Mouse (Mus musculus) megakaryocyte progenitor cell, adult 5-6 weeks (primary cell): ENCODE results near the gene Nckap5. TPM values are rescaled to one million over a fixed set of nuclear protein-coding genes. Genes with fewer than 3 reads are reported as not detected.

Experiments
- ATAC-seq: replicated peaks from 2 replicates; pipeline ENCODE4 v1.8.0; 2016; ENCODE audit warnings: mild to moderate bottlenecking, moderate TSS enrichment, inconsistent platforms; ENCODE audit not compliant: poor library complexity
- total RNA-seq, 2 experiments: library from RNA; stranded (forward) in 1 of 2; stranded (reverse) in 1 of 2; fragments of 157-497, 149-512 nt in 1 of 2; fragments of 200-1000 nt in 1 of 2; gene quantifications; 2 replicates each; pipeline versions ENCODE4 v1.2.3 to v1.2.4; 2015 to 2017

Gene Nckap5
- total RNA-seq, 2 experiments from 2014 or later, result 0.08 TPM; not detected in 1

DNA sequence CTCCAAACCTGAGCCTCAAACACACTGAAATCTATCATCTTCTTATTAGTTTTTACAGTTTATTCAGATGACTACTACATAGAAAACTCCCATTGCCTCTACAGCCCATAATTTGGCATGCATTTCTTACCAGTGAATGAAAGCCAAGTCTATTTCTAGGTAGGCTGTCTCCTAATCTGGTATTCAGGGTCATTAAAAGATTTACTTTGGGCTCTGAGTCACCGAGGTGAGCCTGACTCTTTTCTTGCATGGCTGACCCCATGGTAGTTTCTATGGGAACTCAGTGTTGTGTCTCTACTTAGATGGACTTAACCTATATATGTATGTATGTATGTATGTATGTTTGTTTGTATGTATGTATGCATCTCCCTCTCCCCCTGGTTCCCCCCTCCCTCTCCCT lies 63.6 kb downstream of the Nckap5 start:
- no peak for ATAC-seq

DNA sequence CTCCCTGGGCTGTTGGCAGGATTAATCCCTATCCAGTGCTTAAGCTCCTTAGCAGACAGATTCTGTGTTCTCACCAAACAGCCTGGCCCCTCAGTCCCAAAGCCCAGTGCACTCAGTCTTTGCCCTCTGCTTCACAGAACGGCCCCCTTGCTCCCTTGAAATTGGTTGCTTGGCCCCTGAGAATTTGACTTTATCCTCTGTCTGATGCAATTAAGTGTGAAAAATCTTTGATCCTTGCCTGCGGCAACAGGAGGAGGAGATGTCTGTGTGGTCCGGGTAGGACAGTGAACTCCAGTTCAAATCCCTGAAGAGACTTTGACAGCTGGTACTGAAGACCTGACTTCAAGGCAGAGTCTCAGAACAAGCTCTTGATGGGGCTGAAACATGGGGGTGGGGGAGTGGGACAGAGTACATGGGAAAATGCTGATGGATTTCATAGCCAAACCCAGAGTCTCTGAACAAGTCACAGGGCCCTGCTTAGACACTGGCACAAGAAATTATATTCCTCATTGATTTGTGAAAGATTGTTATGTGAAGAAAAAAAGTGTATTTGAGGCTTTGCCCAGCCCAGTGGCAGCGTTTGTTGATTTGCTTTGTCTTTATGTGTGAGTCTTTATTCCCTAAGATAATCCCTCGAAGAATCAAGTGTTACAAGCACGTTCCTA lies 65.0 kb downstream of the Nckap5 start:
- no peak for ATAC-seq

DNA sequence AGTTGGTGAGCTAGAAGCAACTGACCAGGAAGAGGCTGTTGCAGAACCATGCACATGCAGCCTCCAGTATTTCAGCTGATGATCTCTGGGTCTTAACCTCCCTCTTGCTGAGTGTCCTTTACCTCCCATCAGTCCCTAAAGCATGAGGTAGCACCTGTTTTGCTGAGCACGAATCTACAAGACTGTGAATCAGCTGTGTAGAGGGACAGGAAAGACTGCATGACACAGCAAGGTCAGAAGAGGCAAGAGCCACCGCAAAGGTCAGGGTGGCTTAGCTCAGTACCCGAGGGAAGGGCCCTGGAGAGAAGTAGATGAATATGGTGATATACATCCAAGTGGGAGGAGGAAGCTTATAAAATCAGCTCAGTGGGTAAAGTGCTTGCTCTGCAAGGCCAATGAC lies 66.4 kb downstream of the Nckap5 start:
- ATAC-seq, result no peak

DNA sequence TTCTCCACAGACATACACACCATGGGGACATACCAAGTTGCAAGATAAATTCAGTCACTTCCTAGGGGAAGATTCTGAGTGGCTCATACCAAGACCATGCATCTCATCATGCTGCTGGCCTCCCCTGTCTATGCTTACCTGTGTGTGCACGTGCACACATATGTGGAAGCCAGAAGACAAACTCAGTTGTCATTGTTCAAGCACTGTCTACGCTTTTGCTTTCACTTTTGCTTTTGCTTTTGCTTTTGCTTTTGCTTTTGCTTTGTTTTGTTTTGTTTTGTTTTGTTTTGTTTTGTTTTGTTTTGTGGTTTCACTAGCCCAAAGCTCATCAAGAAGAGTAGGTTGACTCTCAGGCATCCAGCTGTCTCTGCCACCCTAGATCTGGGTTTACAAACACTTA lies 67.4 kb downstream of the Nckap5 start:
- ATAC-seq, result no peak

DNA sequence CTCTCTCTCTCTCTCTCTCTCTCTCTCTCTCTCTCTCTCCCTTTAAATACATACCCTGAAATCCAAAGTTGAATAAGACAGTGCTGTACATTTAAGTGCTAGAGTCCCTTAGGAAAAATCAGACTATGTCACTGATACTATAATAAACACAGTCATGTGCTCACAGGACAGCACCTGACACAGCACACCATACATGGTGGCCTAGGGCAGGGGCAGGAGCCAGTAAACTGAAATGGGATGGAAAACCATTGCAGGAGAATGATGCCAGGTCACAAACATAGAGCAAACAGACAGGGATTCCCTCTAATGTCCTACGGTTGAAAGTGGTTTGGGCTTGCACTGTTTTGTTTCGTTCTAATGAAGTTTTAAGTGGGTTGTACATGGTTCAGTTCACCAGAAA lies 70.2 kb downstream of the Nckap5 start:
- no peak for ATAC-seq

DNA sequence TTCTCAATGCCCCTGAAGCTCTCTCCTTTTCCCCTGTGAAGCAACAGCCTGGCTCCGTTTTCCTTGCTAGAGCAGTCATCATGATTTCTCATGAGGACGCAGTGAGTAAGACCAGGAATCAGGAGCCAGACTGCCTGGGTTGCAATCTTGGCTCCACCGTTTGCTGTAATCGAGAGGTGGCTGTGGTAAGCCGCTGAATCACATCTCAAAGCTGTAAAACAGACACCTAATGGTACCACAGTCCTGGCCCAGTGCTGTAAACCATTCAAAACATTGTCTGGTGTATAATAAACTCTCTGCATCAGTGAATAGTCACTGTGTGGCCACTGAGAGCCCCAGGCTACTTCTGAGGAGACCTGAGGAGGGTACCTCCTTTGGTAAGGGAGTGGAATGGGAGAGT lies 74.9 kb downstream of the Nckap5 start:
- ATAC-seq, result no peak

DNA sequence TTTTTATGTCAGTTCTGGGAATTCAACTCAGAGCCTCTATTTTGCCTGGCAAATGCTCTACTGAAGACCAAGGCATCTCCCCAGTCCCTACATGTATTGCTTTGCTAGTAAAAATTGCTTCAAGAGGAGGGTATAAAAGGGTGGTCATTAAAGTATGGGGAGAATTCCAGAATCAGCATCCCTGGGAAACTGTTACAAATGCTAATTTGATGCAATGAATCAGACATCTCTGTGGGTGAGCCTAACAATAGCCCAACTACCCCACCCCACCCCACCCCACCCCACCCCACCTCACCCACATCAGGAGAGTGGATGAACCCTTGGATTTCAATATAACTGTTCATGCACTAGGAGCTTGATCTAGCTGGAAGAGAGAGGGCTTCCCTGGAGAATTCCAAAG lies 77.0 kb downstream of the Nckap5 start:
- ATAC-seq, result no peak

DNA sequence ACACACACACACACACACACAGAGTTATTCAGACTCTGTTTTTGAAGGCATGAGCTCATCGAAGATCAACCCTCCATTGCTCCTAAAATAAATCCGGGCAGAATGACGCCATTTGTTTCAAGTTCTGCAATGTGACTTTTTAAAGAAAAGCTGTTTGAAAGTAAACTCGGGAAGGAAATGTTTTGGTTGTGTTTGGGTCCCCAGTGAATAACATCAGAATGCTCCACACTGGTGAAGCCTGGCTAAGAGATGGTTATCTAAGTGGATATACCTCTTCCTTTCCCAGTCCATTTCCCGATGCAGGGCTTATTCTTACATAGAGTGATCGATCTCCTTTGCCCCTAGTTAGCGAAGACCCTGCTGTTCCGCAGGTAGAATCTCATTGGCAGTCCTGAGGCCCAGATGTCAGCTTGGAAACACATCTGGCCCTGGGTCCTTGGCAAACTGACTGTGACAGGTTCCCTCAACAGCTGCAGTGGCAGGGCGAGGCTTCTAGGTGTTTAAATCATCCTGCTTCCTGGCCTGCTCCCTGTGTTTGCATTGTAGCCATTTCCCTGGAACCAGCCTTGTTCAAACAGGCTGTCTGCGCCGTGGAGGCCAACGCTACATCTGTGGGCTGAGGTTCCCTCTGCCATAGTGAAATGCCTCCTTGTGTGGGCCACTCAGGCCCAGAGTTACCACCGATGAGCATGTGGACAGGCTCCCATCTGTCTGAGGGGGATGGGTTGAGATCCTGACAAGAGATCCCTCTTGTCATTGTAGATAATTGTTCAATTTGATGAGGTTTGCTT lies 78.2 kb downstream of the Nckap5 start:
- ATAC-seq, result no peak

DNA sequence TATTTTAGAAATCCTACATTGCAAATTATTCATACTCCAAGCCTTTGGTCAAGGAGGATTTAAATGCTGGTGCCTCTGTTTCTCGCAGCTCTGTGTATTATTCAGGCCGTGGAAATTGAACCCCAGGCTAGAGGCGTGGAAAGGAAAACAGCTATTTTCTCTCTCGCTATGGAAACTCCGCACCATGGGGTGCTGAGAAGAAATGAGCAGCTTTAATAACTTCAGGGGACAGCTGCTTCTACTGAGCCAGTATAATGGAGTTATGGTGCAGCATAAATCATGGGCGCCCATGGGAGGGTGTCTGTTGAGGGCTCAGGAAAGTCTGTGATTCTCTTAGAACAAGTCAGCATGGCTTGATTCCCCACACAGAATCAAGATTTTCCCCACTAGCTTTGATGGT lies 79.5 kb downstream of the Nckap5 start:
- no peak for ATAC-seq

DNA sequence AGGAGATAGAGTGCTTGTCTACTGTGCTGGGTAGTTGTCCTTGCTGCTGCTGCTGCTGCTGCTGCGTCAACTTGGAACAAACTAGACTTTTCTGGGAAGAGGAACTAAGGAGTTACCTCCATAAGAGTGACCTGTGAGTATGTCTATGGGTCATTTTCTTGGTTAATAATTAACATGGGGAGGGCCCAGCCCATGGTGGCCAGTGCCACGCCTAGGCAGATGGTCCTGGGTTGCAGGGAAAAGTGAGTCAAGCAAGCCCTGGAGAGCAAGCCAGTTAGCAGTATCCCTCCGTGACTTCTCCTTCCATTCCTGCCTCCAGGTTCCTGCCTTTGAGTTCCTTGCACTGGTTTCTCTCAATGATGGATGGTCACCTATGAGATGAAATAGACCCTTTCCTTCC lies 80.4 kb downstream of the Nckap5 start:
- no peak for ATAC-seq

DNA sequence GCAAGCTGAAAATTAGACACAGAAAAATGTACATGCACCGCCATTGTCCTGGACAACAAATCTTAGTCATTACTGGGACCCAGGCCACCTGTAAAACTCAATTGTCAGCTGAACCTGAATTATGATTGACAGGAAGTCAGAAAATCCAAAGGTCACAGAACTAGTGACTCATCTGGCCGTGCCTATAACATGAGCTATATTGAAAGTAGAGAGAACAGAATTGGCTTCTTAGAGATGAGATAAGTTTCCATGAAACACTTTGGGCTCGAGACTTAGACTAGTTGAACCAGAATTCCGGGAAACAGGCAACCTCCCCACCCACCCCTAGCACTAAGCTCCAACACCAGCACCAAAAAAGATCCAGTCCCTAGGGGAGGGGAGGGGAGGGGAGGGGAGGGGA lies 82.7 kb downstream of the Nckap5 start:
- ATAC-seq, result no peak

DNA sequence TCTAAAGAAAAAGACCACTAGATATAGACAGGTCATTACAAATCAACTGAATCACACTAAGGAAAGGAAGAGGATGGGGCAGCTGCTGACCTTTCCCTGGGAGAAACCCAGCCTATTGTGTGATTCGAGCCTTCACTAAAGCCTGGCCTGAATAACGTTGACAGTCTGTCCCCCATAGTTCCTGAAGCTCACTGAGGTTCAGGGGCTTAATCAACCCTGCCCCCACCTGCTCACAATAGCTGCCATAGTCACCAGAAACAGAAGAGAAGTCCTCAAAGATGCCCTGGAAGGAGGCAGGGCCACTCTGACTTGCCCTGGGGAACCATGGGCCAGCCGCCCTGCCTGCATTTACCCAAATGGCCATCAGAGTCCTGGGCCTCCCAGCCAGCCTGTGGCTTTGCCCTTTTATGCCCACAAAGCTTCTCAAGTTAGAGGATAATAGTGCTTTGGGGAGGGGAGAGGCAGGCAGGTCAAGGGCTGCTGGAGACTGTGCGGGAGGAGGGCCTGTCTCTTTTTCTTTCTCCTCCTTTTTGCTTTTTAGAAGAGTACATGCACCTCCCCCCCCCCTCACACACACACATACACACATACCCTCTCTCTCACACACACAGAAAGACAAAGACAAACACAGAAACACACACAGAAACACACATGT lies 85.0 kb downstream of the Nckap5 start:
- no peak for ATAC-seq

DNA sequence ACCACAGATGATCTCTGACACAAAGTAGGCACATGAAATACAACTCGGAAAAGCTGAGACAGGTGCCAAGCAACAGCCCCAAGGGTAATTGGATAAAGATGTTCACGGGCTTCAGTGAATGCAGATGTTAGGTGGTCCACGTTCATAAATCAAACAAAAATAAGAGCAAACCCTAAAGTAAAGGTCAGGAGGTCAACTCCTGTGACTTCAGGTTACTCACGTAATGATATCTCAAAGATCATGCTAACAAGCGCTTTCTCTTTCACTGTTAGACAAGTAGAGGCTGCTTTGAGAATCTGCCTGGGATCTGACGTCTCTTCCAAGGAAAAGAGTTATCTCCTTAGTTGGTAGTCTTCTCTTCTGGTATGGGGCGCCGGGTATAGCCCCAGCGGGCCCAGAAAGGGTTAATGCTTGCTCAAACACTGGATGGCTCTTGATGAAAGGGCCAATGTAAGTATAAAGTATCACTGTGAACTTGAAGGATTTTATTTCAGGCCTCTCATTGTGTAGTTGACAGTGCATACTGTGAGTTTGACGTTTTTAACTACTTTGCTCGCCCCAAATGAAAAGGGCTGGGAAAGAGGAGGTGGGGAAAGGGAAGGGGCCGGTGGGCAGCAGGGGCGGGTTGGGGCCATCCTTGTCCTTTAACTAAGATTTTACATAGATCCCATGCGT lies 85.8 kb downstream of the Nckap5 start:
- ATAC-seq, result no peak

DNA sequence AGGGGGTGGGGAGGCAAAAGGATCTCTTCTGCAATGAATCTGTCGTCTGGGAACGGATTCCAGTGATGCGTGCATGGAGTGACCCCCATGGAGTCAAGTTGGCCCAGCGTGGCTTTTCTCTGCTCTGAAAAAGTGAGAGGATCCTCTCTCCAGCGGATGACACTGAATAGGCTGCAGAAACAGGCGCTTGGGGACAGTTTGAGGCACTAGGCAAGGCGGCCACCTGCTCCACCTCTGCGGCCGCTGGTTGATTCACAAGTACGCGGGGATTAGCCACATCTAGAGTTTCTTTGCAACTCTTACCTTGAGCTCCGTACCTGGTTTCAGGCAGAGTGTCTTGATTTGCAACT lies 92.3 kb downstream of the Nckap5 start:
- 0 out of 2 replicates have a peak, but pooled peaks have one; percentile 34 for ATAC-seq

DNA sequence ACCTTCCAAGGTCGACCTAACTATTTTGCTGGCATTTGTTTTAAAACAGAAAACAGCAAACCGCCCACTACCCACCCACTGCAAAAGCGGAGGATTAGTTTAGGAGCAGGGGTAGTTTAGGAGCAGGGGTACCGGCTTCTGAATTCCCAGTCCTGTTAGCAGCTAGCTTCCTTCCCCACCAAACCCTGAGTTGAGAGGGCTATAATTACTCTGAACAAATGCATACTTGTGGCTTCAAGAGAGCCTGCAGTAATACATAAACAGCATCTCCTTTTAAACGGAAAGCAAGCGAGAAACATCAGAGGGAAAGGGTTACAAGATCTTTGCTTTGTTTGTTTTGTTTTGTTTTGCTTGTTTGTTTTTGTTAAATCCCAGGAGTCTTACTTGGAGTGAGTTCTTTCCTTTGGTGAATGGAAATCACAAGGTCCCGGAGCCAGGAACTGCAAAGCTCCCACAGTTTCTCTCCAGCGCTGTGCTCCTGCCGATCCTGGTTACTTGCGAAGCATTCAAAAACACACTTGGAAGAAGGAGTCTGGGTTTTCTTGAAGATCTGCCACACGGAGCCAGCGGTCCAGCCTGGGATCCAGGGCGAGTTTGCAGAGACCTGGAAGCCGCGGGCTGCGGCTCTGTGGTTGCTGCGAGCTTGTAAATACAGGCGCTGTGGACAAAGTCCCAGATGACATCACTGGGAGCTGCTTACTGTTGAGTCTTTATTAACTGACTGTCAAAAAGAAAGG lies 92.9 kb downstream of the Nckap5 start:
- ATAC-seq, result peak; percentile 57

DNA sequence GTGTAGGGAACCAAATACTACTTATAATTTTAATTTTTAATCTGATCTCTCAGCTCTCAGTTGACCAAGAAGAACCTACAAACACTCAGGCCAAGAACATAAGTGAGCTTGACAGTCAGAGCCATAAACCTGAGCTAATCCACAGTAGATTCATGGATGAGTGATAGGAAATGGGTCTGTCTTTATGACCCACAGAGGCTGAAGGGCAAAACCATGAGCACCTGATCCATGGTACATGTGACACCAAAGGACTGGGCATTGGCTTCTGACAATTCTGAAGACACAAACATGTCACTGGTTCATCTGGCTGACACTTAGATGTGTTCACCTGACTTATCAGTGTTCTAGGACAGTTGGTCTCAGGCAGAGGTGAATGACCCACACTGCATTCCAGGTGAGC lies 98.9 kb downstream of the Nckap5 start:
- no peak for ATAC-seq

DNA sequence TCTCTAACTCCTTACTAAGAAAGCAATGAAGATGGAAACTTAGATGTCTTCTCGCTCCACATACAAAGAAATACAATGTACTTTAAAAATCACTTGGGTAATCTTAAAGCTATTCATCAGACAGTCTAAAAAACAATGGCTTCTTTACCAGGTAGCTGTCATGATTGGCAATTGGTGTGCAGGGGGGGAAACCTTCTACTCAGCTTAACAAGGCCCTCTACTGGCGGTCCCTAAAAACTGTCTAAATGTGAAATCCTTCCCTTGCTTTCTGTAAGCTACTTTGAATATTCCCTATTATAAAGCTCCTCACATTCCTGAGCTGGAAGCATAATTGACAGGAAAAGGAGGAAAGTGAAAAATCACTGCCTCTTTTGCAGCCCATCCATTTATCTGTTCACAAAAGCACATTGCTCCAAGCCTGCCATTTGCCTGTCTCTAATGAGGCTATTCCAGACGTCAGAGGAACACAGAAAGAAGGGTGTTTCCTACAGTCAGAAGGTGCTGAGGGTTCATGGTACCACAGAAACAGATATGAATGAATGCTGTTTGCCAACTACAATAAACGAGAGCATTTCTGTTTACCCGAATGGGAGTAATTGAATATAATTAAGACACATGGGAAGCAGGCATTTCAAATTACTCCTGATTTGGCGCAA lies 104.1 kb downstream of the Nckap5 start:
- ATAC-seq, result no peak

DNA sequence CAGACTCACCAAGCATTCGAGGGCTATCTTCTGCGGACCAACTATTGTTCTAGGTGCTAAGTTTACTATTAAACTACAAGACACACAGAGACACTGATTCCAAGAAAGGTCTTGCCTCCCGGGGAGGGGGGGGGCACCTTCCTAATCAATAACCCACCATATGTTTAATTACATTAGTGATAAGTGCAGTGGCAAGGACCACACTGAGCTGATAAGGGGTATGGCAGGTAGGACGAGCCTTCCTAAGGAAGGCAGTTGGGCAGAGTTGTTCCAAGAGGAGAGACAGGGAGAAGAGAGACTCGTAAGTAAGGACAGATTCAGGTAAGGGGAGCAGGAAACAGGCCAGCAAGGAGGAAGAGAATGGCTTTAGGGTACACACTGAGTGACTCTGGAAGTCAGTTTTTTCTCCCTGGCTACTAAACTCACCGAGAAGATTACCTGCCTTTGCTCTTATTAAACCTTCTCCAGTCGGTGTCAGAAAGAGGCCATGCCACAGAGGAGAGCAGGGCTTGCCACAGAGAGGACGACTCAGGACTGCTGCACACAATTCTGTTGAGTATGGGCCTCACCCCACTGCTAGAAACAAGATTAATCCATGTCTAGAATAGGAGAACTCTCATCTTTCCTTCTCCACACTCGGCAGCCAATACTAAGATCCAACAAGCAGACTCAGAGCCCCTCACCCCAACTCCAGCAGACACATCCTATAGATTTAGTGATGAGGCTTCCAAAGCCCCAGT lies 104.8 kb downstream of the Nckap5 start:
- no peak for ATAC-seq

DNA sequence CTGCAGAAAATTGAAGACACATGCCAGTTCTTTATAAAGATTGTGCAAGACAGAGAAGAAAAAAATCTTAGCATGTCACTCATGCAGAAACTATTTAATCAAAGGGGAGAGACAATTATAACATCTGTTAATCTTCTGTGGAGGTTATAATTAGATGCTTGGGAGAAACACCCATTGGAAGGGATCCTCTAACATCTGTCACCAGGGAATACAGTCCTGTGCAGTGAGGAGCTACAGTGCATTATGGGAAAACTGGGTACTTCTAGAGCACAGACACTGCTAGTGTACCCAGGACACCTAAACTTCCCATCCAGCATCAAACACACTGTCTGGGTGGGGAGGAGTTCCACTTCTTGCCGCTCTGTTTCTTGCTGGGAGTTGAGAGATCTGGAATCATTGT lies 108.7 kb downstream of the Nckap5 start:
- ATAC-seq, result no peak
